Mouse (Mus musculus): ENCODE measurements around the gene Rpa3.

Rpa3 gene

GRCm38 (mm10) chr6:8209047-8209865 is 49.7 kb downstream of the Rpa3 start, which contains the start of gene Mios:
Gene Mios (plus strand): TSS chr6:8209222.
- DNase-seq (ENCODE audit: low spot score in 2 of 2), result peak; percentile 91 to 92

Data from right cerebral cortex, postnatal 10 days (tissue).